ENCODE assay signal across 8 mouse cellular contexts in the genomic region with DNA sequence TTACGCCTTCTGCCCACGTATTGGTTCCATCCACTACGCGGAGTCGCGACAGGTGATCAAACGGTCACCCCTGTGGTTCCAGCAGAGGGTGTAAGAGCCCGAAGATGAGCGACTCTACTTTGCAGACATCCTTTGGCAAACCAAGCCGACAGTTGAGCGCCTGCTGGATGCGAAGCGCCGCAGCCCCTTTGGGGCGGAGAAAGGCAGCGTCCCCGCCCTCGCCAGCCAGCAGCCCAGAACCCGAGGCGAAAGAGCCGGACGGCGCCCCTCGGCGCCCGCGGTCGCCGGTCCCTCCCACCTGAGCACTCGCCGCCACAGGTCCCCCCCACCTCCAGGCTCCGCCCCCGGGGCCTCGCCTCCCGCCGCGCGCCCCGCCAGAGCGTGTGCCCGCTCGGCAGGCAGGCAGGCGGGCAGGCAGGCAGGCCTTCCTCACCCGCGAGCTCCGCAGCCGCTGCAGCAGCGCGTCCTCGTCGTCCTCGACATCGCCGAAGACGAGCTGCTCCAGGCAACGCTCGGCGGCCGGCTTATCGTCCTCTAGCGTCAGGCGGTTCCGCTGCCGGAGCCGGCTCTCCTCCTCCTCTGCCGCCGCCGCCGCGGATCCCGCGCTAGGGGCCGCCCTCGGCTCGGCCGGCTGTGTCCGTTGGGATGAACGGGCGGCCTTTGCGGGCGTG. TPM values are rescaled to one million over a fixed set of nuclear protein-coding genes. Genes with fewer than 3 reads are reported as not detected.
DNase-seq lines count a peak whose midpoint lies in the region; ATAC-seq lines count a peak whose summit lies in the region.

No protein-coding gene starts in this region.

- peak; percentile 39 for DNase-seq in layer of hippocampus, adult 11-12 months (ENCODE audit: low spot score)
- DNase-seq in layer of hippocampus, adult 9-10 months (ENCODE audit: low spot score), result no peak
- peak; percentile 75 to 82 for DNase-seq in cerebellum, postnatal 25 days
- DNase-seq in frontal cortex, postnatal 25 days (ENCODE audit: low spot score in 2 of 2), result peak; percentile 10 to 27
- peak; percentile 90 for DNase-seq in induced T-regulatory cell, adult 2 months (ENCODE audit: low read depth)
- DNase-seq in left cerebral cortex, postnatal 25 days (ENCODE audit: low spot score in 2 of 2), result peak; percentile 50 to 54
- DNase-seq in right cerebral cortex, postnatal 4 days, result peak; percentile 51

- intact Hi-C loops in left cerebral cortex, postnatal 25 days (cut with DNase I), result no loop called here

- peak; percentile 47 for ATAC-seq in megakaryocyte progenitor cell, adult 5-6 weeks (replicated peaks; ENCODE audit: poor library complexity)

RNA-seq across cellular contexts. Expression of gene Utp18, which starts 0.5 kb away (rescaled TPM):
- total RNA-seq in left cerebral cortex, postnatal 25 days (2021), result 10 to 100 TPM; 23.7 to 24.9 TPM
- 45.7 and 47.0 TPM in 2 replicates for total RNA-seq in megakaryocyte progenitor cell, adult 5-6 weeks (2015)
- 49.8 and 67.5 TPM in 2 replicates for total RNA-seq in megakaryocyte progenitor cell, adult 5-6 weeks (2017)

RNA-seq across cellular contexts. Expression of gene Mbtd1, which starts 0.6 kb away (rescaled TPM):
- 10 to 100 TPM; 28.1 to 34.1 TPM for total RNA-seq in left cerebral cortex, postnatal 25 days (2021)
- total RNA-seq in megakaryocyte progenitor cell, adult 5-6 weeks (2015), result 56.6 and 60.9 TPM in 2 replicates
- total RNA-seq in megakaryocyte progenitor cell, adult 5-6 weeks (2017), result 23.8 and 38.2 TPM in 2 replicates
